Mouse (Mus musculus): ENCODE results near the gene Zfpl1.
A peak's percentile ranks its signal among the peaks of the same experiment; 100 is the strongest.
"Not testable (repeated sequence)": the region's sequence is repeated elsewhere in the genome, so short reads cannot be mapped to it uniquely, and the experiment has no call there.

Gene Zfpl1

DNA sequence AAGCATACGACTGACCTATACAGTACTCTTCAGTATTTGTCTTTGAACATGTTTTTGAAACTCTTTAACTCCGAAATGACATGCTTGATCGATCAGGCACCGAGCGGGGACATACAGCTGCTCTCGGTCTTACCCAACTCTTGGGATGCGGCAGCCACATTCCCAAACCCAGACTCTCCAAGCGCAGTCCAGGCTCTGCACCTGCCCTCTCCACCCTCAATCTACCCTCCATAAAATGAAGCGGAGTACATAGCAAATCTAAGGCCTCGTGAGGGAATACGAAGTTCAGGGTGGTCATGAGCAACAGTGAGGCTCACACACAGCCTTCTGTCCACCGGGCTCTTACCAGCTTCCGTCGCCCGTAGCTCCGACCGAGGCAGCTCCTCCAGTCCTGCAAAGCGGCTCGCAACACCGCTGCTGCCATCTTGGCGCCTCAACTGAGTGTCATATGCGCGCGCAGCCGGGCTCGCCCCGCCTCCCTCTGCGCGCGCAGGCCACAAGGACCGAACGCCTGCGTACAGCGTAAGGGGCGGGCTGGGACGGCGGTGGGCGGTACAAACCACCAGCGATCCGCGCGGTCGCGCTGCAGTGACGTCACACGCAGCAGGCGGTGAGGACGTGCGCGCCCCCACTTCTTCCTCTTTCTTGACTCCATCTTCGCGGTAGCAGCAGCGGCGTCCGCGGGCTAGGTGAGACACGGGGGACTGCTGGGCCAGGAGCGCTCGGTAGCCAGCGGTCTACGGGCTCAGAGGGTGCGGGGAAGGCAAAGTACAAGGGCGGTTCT lies 27.3 kb downstream of the Zfpl1 start, which contains the start of the genes Mrpl49 and Fau:
Mrpl49 (minus strand) TSS at position 473 of the 784 bp plus-strand sequence.
Fau (plus strand) TSS at position 532 of the 784 bp plus-strand sequence.
- peak; percentile 94 for DNase-seq (ENCODE audit: low read depth)

DNA sequence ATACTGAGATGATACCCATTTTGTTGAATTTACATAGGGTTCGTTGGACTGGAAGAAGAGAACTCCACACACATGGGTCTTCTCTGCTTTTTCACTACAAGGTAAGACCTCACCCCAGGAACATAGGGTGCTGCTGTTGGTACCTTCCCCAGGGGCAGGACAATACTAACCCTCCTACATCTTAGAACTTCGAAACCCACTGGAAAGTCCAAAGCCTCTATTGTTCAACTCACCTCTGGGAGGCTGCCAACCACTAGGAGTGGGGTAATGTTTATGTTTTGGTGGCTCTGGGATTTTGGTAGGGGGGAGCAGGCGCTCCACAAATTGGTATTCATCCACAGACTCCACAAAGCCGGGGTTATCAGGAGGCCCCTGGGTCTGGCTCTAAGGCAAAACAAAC lies 28.1 kb downstream of the Zfpl1 start:
- DNase-seq (ENCODE audit: low read depth): no peak

DNA sequence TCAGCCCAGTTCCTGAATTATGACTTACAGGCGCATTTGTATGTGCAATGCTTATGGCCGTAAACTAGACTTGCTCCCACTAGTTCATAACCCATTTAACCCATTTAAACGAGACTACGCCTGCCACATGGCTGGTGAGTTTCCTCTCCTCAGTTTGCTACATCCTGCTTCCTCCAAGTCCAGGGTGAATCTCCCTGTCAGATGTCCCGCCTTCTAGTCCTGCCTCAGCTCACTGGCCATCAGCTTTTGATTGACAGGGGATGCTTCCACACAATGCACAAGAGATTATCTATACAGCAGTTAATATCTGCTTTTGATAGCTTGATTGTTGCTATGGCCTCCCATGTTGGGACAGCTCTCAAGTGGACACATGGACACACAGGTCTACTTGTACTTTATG lies 30.5 kb downstream of the Zfpl1 start:
- no peak for DNase-seq (ENCODE audit: low read depth)

DNA sequence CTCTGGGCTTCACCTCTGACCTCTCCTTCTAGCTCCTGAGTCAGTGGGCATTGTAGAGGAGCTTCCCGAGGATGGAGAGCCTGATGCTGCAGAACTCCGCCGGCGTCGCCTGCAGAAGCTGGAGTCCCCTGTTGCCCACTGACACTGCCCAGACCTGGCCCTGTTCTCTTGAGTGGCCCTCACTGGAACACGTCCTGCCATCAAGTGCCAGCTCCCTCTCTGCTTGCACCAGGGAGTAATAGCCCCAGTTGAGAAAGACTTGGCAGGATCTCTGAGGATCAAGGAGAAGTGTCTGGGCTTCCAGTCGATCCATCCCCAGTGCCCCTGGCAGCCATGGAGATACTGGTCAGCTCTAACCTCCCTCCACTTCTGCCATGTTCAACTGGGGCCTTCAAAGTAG lies 32.2 kb downstream of the Zfpl1 start:
- no peak for DNase-seq (ENCODE audit: low read depth)

DNA sequence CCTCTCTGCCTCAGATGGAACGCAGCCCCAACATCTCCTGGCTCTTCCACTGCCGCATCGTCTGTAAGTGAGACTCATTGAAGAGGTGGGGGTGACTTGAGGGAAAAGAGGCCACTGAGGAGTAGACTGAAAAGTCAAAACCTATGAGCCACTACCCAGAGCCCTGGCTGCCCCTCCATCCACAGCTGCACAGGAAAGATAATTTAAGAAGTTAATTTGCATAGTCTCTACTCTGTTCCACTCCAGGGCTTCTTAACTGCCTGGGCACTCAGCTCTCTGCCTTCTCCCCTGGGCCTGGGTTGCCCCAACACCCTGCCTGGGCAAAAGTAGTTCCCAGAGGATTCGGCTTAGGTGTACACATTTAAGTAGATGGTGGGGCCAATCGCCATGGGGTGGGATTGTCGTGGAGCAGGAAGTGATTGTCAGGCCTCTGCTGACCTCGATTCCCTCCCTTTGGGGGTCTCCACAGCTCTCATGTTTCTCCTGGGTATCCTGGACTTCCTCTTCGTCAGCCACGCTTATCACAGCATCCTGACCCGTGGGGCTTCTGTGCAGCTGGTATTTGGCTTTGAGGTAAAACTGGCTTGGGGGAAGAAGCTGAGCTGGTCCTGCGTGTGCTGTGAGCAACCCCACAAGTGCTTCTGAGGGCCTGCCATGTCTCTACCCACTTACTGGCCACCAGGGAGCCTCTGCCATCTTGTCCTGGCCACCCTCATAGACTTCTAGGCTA lies 35.9 kb downstream of the Zfpl1 start:
- no peak for DNase-seq (ENCODE audit: low read depth)

DNA sequence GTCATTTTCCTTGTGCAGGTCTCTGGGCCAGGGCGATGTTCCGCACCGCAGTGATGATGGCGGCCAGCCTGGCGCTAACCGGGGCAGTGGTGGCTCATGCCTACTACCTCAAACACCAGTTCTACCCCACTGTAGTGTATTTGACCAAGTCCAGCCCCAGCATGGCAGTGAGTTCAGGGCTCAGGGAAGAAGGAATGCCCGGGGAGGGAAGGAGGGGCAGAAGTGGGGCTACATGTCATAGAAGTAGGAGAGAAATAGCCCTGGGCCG lies 36.9 kb downstream of the Zfpl1 start:
- no peak for DNase-seq (ENCODE audit: low read depth)

DNA sequence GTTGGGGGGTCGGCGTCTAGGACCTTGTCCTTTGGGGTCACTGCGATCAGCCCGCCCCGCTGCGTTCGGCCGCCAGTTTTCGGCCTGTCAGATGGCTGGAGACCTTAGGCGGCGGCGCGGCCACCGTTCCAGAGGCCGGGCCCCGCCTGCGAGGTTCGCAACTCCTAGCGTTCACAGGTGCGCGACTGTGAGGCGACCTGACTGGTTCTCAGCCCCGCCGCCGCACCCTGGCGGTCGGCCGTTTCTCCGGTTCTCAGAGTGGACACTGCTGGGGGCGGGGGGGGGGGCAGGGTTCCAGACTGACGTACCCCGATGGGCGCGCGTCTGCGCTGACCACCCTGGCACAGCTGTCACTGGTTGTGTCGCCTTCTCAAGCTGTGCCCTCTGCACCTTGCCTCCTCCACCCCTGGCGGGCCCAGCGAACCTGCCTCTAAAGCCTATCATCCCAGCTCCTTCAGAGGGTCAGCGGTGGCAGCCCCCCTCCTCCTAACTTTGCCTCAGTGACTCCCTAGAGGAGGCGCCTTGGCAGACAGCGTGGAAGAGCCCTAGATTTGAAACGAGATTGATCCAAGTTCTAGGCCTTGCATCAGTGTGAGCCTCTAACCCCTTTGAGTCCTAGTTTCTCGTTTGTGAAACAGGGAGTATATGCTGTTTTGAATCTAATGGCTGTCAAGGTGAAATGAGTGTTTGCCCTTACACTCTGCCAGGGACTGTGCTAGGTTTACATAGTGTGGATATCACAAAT lies 37.4 kb downstream of the Zfpl1 start:
- no peak for DNase-seq (ENCODE audit: low read depth)

DNA sequence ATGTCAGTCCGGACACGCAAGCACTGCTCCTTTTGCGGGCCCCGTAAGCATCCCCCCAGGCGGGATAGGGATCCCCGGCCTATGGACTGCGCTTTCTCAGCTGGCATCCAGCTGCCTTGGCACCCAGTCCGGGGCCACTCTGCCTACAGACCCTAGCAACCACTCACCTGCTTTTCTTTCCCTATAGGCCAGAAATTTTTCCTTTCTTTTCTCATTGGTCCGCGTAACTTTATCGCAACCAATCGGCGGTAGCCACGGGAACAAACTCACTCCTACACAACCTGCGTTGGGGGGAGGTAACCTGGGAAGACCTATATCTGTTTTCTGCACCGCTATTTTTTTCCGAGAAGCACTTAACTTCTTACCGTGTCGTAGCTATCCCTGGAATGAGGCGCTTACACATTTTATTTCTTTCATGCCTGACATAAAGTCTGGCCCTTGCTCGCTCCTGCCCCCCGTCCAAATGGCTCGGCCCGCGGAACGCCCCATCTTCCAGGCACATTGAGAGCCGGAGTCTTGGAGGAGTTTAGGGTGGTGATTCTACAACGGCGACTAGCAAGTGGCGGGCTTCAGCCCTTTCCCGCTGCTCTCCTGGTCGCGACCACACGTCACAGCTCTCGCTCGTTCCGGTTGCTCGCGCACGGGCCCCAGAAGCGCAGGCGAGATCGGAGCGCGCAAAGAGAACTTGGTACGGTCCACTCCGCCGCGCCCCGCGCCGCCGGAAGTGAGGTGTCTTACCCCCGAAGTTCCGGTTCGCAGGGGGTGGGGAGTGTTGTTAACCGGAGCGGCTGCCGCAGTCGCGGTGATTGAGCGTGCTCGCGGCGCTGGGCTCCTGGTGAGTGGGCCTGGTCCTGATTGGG lies 38.2 kb downstream of the Zfpl1 start, which contains the start of gene Syvn1:
Syvn1 (plus strand) TSS at position 283 of the 860 bp plus-strand sequence.
- DNase-seq (ENCODE audit: low read depth): peak; percentile 87

DNA sequence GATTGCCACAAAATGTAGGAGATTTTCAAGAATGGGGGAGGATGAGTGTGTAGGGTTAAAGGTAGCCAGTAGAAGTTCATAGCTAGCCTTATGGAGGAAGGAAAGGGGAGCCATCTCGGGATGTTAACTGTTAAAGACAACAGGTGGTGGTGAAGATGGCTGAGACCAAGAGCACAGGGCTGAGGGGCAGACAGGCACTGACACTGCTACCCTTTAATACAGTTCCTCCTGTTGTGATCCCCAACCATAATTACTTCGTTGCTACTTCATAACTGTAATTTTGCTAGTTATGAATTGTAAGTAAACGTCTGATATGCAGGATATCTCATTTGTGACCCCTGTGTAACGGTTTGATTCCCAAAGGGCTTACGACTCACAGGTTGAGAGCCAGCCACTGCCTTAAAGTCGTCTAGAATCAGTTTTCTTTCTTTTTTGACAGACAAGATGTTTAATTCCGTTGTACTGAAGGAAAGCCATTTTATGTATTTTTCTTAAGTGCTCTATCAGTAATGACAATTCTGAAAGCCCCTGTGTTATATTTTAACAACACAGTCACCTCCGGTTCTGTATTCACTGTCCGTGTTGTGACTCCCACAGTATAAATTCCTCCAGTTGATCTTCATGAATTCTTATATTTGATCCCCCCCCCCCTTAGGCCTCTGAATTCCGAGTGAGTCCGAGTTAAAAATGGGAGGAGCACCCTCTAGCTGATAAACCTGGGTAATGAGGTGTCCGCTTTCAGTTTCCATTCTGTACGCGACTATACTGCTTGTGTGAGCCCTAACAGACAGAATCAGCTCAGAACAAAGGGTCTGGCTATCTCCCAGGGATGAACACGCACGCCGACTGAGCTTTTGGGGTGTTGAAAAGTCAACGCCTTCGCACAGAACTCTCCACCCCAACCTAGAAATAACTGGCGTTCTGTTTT lies 39.1 kb downstream of the Zfpl1 start:
- no peak for DNase-seq (ENCODE audit: low read depth)

DNA sequence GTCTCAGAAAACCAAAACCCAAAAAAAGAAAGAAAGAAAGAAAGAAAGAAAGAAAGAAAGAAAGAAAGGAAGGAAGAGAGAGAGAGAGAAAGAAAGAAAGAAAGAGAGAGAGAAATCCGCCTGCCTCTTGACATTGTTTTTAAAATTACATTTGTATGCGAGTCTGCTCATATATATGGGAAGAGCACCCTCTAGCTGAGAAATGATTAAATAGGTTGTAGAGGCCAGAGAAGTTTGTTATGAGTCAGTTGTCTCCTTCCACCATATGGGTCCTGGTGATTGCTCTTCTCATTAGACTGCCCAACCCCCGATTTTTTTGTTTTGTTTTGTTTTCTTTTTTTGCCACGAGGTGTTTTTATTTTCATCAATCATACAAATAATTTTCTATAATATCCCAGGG lies 40.7 kb downstream of the Zfpl1 start:
- DNase-seq (ENCODE audit: low read depth): not testable (repeated sequence)

DNA sequence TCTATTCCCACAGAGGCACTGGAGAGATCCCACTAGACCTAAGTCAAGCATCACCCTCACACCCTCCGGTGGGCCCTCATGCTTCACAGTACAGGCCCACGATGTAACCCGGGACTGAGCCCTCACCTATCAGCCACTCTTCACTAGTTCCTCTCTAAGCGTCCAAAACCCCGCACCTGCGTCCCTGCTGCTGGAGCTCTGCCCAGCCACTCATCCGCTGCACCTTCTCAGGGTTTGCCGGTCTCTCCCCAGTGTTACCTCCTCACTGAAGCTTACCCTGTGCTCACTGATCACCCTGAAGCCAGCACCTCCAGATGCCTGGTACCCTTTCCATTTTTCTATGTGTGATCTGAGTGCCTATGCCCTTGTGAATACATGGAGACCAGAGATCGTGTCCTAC lies 42.5 kb downstream of the Zfpl1 start:
- DNase-seq (ENCODE audit: low read depth): no peak

DNA sequence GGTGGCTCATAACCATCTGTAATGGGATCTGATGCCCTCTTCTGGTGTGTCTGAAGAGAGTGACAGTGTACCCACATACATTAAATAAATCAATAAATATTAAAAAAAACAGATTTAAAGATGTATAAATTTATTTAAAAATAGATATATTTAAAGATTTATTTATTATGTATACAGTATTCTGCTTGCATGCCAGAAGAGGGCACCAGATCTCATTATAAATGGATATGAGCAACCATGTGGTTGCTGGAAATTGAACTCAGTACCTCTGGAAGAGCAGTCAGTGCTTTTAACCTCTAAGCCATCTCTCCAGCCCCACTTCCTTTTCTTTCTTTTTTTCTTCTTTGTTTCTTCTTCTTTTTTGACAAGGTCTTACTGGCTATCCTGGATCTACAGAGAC lies 44.8 kb downstream of the Zfpl1 start:
- DNase-seq (ENCODE audit: low read depth): no peak

DNA sequence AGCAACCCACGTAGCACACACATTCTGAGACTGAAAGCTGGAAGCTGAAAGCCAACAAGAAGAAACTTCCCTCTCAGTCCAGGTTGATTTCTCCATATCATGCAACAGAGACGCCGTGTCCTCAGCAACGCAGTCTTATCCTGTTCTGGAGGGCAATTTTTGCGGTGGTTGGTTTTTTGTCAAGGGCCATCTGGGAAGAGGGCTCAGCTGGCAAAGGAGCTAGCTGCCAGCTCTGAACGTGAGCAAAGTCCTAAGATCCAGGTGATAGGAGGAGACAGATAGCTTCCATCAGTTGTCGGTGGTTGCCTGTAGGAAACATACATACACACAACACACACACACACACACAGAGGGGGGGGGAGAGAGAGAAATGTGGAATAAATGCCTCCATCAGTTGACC lies 46.4 kb downstream of the Zfpl1 start:
- no peak for DNase-seq (ENCODE audit: low read depth)

DNA sequence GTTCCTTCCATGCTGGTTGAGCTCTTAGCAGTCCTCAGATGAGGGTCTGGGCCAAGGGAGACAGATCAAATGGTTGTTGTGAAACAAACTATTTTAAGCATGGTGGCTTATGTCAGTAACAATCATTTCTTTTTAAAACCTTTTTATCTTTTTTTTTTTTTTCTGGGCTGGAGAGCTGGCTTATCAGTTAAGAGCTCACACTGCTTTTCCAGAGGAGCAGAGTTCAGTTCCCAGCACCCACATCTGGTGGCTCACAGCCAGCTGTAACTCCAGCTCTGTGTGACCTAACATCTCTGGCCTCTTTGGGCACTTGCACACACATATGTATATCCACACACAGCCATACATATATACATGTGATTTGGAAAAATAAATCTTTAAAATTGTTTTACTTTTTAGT lies 47.1 kb downstream of the Zfpl1 start:
- DNase-seq (ENCODE audit: low read depth): no peak

DNA sequence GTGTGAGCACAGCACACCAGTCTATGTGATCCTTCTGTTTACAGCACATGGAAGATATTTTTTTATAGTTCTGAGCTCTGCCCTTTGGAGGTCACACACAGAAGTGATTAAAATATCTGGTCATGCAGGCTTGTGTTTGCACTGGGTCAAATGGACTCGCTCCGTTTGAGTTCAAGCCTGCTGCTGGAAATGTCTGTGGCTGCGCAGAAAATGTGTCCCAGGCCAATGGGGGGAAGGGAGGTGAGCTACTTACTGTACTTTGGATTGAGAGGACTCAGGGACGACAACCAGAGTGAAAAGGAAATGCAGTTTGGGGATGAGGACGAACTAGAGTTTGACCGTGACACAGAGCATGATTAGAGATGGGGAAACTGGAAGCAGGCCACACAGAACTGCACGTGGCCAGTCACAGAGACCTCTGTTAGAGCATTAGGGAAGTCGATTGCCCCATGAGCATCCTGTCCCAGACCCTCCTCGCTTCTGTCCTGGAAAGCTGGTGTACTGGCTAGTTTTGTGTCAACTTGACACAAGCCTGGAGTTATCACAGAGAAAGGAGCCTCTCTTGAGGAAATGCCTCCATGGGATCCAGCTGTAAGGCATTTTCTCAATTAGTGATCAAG lies 48.7 kb downstream of the Zfpl1 start:
- no peak for DNase-seq (ENCODE audit: low read depth)

Data from c-Kit-positive CD71-negative TER-119-negative erythroid progenitor cells, embryonic 14.5 days (primary cell).